Mouse (Mus musculus): Measurements from ENCODE around the gene Trim80. TPM values are rescaled to one million over a fixed set of nuclear protein-coding genes. Genes with fewer than 3 reads are reported as not detected.

Gene Trim80
- polyA plus RNA-seq (2021; fragmentation: Nextera tagmentation) = not detected in 2 replicates
- long read RNA-seq, experiment 1 = 0 reads
- long read RNA-seq, experiment 2 = 0 reads

DNA sequence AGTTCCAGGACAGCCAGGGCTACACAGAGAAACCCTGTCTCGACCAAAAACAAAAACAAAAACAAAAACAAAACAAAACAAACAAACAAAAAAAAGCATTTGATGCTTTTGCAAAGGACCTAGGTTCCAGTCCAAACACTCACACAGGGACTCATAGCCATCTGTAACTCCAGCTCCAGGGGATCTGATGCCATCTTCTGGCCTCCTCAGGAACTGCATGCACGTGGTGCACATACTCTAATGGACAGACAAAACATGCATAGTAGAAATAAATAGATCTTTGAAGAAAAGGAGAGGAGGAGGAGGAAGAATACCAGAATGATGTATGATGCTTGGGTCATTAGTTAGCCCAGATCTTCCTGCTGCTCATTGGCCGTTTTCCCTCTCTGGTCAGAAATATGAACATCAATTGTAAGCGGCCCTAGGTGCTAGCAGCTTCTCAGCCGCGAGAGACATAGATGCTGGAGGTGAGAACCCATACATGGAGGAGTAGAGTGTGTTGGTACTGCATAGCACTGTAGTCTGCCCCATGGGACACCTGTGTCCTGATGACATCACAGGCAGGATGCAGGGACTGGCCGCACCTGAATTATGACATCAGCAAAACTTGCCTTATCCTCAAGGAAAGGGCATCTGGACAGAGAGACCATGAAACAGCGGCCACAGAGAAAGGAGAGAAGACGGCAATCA lies at the start of gene Trim80:
Trim80 (plus strand) TSS at position 640 of the 690 bp plus-strand sequence.

DNA sequence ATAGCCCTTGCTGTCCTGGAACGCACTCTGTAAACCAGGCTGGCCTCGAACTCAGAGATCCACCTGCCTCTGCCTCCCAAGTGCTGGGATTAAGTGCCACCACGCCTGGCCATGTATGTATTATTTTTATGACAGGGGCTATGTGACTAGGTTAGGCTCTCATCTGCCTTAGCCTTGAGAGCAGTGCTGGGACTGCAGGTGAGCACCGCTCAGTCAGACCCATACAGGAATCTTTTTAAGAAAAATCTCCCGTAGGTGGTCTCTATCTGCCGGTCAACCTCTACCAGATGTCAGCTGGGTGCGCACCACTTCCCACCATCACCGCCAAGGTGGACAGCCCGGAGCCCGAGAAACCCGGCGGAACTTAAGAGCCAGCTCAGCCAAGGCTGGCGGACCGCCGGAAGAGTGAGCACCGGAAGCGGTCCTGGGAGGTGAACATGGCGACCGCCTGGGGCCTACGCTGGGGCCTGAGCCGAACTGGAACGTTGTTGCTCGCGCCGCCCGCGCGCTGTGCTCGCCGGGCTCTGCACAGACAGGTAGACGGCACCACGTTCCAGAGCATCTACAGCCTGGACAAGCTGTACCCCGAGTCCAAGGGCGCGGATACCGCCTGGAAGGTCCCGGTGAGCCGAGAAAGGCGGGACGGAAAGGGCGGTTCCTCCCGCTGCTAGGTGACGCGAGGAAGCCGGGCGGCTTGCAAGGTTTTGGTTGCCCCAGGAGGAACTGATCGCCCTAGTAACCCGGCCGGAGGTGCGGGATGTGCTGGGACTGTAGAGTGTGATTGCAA lies 36.8 kb upstream of the Trim80 start, which contains the start of gene Mrpl58:
Mrpl58 (plus strand) TSS at position 415 of the 787 bp plus-strand sequence.

DNA sequence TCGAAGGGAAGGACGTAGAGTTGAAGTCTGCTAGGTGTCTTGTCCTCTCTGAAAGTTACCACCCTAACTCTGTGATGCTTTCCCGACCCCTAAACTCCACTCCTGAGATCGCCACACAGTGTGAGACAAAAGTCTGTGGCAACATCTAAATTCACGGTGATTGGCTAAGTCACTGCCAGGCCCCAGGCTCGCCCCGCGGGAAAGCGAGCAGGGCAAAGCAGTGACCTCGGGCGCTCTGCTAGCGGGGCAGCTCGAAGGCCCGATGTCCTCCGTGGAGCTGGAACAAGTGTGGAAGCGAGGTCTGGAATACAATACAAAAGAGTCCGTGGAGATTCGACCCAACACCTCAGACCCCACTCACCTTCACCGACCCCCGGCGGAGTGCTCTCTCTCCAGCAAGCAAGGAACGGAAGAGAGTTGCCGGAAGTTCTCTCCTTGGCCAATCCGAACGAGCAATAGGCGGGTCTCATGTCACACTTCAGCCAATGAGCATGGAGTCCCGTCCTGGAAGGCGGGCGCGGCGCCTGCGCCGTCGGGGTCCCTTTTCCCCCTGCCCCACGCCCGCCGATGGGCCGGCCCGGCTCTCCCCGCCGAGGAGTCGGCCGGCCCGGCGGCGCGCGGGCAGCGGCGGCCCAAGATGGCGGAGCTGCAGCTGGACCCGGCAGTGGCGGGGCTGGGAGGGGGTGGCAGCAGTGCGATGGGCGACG lies 20.7 kb upstream of the Trim80 start, which contains the start of the genes Atp5h and Kctd2:
Atp5h (minus strand) TSS at position 432 of the 707 bp plus-strand sequence.
Kctd2 (plus strand) TSS at position 598 of the 707 bp plus-strand sequence.

DNA sequence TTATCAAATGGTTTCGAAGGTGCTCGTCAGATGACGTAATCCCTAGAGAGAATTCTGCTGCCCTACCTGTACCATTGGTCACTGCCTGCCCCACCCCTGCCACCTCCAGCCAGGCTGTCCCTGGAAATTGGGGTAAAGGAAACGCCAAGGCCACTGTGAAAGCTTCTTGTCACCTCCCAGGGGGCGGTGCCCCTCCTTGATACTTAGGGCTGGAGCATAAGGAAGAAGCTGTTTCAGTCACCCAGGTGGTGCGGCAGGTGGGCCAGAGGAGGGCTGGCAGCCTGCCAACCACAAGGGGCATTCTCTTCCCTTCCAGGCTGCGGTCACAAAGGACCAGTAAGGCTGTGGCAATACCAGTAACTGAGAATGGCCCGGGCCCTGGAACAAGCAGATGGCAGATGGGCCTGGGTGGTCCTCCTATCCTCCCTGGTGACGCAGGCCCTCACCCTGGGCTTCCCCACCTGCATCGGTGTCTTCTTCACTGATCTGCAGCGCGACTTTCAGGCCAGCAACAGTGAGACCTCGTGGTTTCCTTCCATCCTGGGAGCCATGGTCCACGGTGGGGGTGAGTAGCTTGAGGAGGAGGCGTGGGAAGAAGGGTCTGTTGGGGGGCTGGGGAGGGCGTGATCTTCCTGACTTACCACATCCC lies 22.0 kb downstream of the Trim80 start, which contains the start of gene Slc16a5:
Slc16a5 (plus strand) TSS at position 232 of the 649 bp plus-strand sequence.

DNA sequence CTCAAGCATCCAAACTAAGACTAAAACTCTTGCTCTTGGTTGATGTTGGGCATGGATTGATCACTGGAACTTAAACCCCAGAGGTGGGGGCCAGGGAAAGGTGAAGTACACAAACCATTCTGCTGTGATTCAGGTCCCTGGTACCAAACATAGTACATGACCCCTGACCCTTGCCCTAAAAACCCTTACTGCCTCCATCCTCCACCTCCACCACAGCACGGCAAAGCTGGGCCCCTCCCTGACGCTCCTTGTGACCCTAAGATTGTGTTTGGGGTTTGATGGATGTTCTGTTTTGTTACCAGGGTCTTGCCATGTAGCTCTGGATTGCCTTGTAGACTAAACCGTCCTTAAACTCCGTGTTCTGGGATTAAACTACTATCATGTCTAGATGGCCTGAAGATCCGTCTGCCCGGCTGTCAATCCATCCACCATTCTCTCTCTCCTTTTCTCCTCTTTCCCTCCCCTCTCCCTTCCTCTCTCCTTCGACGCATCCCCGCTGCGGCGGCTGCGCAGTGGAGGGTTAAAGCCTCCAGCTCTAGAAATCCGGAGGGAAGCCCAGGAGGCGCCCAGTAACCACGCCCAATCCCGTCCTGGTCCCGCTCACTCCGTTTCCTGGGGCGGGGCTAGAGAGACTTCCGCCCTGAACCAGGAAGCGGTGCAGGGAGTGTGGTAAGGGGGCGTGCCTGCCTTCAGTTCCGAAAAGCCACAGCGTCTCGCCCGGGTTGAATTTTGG lies 34.8 kb downstream of the Trim80 start, which contains the start of gene Armc7:
Armc7 (plus strand) TSS at position 643 of the 733 bp plus-strand sequence.

DNA sequence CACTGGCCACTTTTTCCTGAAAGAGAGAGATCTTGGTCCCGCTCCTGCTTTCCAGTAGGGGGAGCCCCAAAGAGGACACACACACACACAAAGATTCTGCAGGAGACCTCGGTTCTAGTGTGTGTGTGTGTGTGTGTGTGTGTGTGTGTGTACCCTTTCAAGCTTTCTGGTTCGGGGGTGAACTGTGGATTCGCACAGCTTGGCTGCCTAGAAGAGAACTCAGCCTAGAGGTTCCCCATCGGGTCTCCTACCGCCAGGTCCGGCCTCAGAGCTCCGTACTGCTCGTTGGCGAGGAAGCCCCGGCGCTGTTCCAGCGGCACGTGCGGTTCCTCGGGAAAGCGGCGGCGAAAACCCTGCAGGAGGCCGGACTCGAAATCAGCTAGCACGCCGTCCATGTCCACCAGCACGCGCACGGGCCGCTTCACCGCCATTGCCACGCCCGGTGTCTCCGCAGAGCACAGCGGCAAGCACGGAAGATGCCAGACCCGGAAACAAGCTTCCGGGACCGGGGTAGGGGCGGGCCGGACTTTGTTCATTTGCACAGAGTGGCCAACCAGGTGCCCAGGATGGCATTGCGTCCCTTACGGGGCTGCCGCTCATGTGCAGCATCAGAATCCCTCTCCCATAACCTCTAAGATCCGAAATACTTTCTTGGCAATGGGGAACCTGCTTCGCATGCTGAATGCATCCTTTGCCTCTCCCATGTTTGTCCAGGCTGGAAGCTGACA lies 51.2 kb downstream of the Trim80 start, which contains the start of gene Nt5c:
Nt5c (minus strand) TSS at position 507 of the 728 bp plus-strand sequence.

Other genes starting within 250 kb of the Trim80 start
- gene Grin2c, start 173.3 kb upstream of the Trim80 start, polyA plus RNA-seq (2021; fragmentation: Nextera tagmentation) = 2.8 and 6.7 TPM in 2 replicates
- gene Fdxr, start 163.5 kb upstream of the Trim80 start, polyA plus RNA-seq (2021; fragmentation: Nextera tagmentation) = 7.4 and 8.5 TPM in 2 replicates
- gene Fads6, start 142.9 kb upstream of the Trim80 start, polyA plus RNA-seq (2021; fragmentation: Nextera tagmentation) = 2.0 and 2.5 TPM in 2 replicates
- gene Otop2, start 133.4 kb upstream of the Trim80 start, polyA plus RNA-seq (2021; fragmentation: Nextera tagmentation) = 1.2 and 2.5 TPM in 2 replicates
- gene Ush1g, start 118.5 kb upstream of the Trim80 start, polyA plus RNA-seq (2021; fragmentation: Nextera tagmentation) = 0.27 and 0.36 TPM in 2 replicates
- 0.15 and 0.21 TPM in 2 replicates for gene Otop3, start 105.8 kb upstream of the Trim80 start, polyA plus RNA-seq (2021; fragmentation: Nextera tagmentation)
- gene Hid1, start 72.8 kb upstream of the Trim80 start, polyA plus RNA-seq (2021; fragmentation: Nextera tagmentation) = 58.1 and 64.1 TPM in 2 replicates
- 6.6 and 13.2 TPM in 2 replicates for gene Cdr2l, start 58.6 kb upstream of the Trim80 start, polyA plus RNA-seq (2021; fragmentation: Nextera tagmentation)
- 211 and 277 TPM in 2 replicates for gene Mrpl58, start 36.8 kb upstream of the Trim80 start, polyA plus RNA-seq (2021; fragmentation: Nextera tagmentation)
- 1,610 and 1,643 TPM in 2 replicates for gene Atp5h, start 20.6 kb upstream of the Trim80 start, polyA plus RNA-seq (2021; fragmentation: Nextera tagmentation)
- gene Kctd2, start 20.4 kb upstream of the Trim80 start, polyA plus RNA-seq (2021; fragmentation: Nextera tagmentation) = 8.4 and 9.6 TPM in 2 replicates
- 0.15 and 0.38 TPM in 2 replicates for gene Slc16a5, start 21.9 kb downstream of the Trim80 start, polyA plus RNA-seq (2021; fragmentation: Nextera tagmentation)
- gene Armc7, start 35.1 kb downstream of the Trim80 start, polyA plus RNA-seq (2021; fragmentation: Nextera tagmentation) = 8.7 and 8.9 TPM in 2 replicates
- gene Nt5c, start 51.3 kb downstream of the Trim80 start, polyA plus RNA-seq (2021; fragmentation: Nextera tagmentation) = 122 and 134 TPM in 2 replicates
- 221 and 286 TPM in 2 replicates for gene Jpt1, start 73.8 kb downstream of the Trim80 start, polyA plus RNA-seq (2021; fragmentation: Nextera tagmentation)
- gene Sumo2, start 95.7 kb downstream of the Trim80 start, polyA plus RNA-seq (2021; fragmentation: Nextera tagmentation) = 614 and 680 TPM in 2 replicates
- gene Nup85, start 123.9 kb downstream of the Trim80 start, polyA plus RNA-seq (2021; fragmentation: Nextera tagmentation) = 24.0 and 25.4 TPM in 2 replicates
- gene Mrps7, start 163.4 kb downstream of the Trim80 start, polyA plus RNA-seq (2021; fragmentation: Nextera tagmentation) = 52.9 and 69.6 TPM in 2 replicates
- 5.6 and 19.8 TPM in 2 replicates for gene Gga3, start 163.5 kb downstream of the Trim80 start, polyA plus RNA-seq (2021; fragmentation: Nextera tagmentation)
- 21.1 and 23.1 TPM in 2 replicates for gene Mif4gd, start 172.4 kb downstream of the Trim80 start, polyA plus RNA-seq (2021; fragmentation: Nextera tagmentation)
- 42.4 and 49.2 TPM in 2 replicates for gene Slc25a19, start 187.8 kb downstream of the Trim80 start, polyA plus RNA-seq (2021; fragmentation: Nextera tagmentation)

Measured in left cerebral cortex, adult 6 months (tissue).